Mouse (Mus musculus) pancreas, adult 10 weeks (tissue): ENCODE results near the gene Anxa1. TPM values are rescaled to one million over a fixed set of nuclear protein-coding genes. Genes with fewer than 3 reads are reported as not detected.

Experiments used
- polyA plus RNA-seq: library from polyadenylated mRNA; stranded (reverse); fragments of 350-450 nt; fragmentation: Illumina TruSeq; extraction: RNeasy Lipid Tissue Mini Kit (QIAGEN cat#74804); gene quantifications from one replicate; pipeline ENCODE4 v1.2.3, GENCODE M21; 2015; ENCODE audit warnings: low read depth, low replicate concordance; ENCODE audit not compliant: insufficient read depth

Gene Anxa1
- polyA plus RNA-seq = 29.1 TPM

GRCm38 (mm10) chr19:20390455-20390994, at the start of gene Anxa1:
Gene Anxa1 (minus strand): TSS chr19:20390944.

Other genes with a start within 250 kb of the Anxa1 start
- 23.8 TPM for gene Aldh1a1, start 101.8 kb upstream of the Anxa1 start, polyA plus RNA-seq